Mouse (Mus musculus): ENCODE measurements around the gene Kars.

DNA sequence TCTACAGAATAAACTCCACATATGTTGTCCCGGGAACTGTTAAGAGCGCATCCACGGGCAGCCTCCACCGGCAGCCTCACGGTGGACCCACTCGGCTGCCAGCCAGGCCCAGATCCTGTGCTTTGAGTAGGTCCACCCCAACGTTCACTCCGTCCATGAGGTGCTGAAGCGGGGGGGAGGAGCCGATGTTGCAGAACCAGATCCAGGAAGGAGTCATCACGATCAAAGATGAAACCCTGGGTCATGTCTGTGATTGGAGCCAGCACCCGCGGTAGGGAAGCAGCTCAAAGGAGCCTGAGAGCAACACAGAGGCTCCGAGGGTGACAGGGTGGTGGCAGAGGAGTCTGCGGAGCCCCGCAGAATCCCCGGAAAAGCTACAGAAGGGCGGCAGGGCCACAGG lies 26.4 kb upstream of the Kars start:
- TF ChIP-seq USF1 (IDR thresholded peaks at IDR 0.05; ENCODE audit: low read depth) (no peak), CTCF (IDR thresholded peaks at IDR 0.05; ENCODE audit: control insufficient read depth, insufficient read depth, insufficient read length) (no peak)
